9 mouse cellular contexts compared by ENCODE assay signal in genomic region chr2:25403994-25404393, GRCm38 (mm10). TPM values are rescaled to one million over a fixed set of nuclear protein-coding genes. Genes with fewer than 3 reads are reported as not detected.
DNase-seq lines count a peak whose midpoint lies in the region; ATAC-seq and TF ChIP-seq lines count a peak whose summit lies in the region.
"Had no signal": no experiment of that assay in that cellular context is flagged by ENCODE, and none has a peak within 500 bp of the region (broad histone marks: within the 10 kb centered on the region; RNA-seq: fewer than 3 reads in every experiment).

No protein-coding gene starts in this region.

- no peak for TF ChIP-seq POLR2A in kidney, adult 2 months (IDR thresholded peaks at IDR 0.05; ENCODE audit: low read depth, low read length)

- H3K9me3 ChIP-seq in kidney, postnatal 0 days (replicated peaks; ENCODE audit: low read length) = no peaks in the 10 kb centered on the region
- H3K9me3 ChIP-seq in forebrain, embryonic 11.5 days (ENCODE audit: control insufficient read depth, low read length) = no peaks in the 10 kb centered on the region
- H3K9me3 ChIP-seq in limb, embryonic 13.5 days = no peaks in the 10 kb centered on the region
- H3K9me3 ChIP-seq in stomach, embryonic 15.5 days = no peaks in the 10 kb centered on the region

- 0 out of 2 replicates have a peak, but pooled peaks cover 5% of the 10 kb centered on the region for H3K27me3 ChIP-seq in kidney, postnatal 0 days (ENCODE audit: insufficient read depth, low read length)
- no peaks in the 10 kb centered on the region for H3K27me3 ChIP-seq in kidney, adult 2 months (replicated peaks; ENCODE audit: control insufficient read depth, insufficient read depth, low read length)
- peaks cover 13% of the 10 kb centered on the region for H3K27me3 ChIP-seq in forebrain, embryonic 11.5 days (ENCODE audit: control insufficient read depth, insufficient read depth, low read length)
- H3K27me3 ChIP-seq in limb, embryonic 13.5 days = peaks cover 97% of the 10 kb centered on the region
- peaks cover 47% of the 10 kb centered on the region for H3K27me3 ChIP-seq in stomach, embryonic 15.5 days (replicated peaks)

- no peaks in the 10 kb centered on the region for H3K36me3 ChIP-seq in kidney, postnatal 0 days (ENCODE audit: insufficient read depth, low read length)
- H3K36me3 ChIP-seq in kidney, adult 2 months (ENCODE audit: control insufficient read depth, insufficient read depth, low read length) = no peaks in the 10 kb centered on the region
- peaks cover 2% of the 10 kb centered on the region for H3K36me3 ChIP-seq in forebrain, embryonic 11.5 days (ENCODE audit: control insufficient read depth, insufficient read depth, low read length)
- H3K36me3 ChIP-seq in limb, embryonic 13.5 days = no peaks in the 10 kb centered on the region
- no peaks in the 10 kb centered on the region for H3K36me3 ChIP-seq in stomach, embryonic 15.5 days

- H3K4me3 ChIP-seq in kidney, postnatal 0 days (replicated peaks; ENCODE audit: low read depth, low read length) = no peak overlapping the region
- H3K4me3 ChIP-seq in kidney, adult 2 months (ENCODE audit: insufficient read depth, low read depth, low read length) = no peak overlapping the region; the same call in 1 of the 2 replicates
- H3K4me3 ChIP-seq in forebrain, embryonic 11.5 days (ENCODE audit: low read depth, low read length) = peak overlapping the region; percentile 85
- H3K4me3 ChIP-seq in limb, embryonic 13.5 days = peak overlapping the region; percentile 58
- H3K4me3 ChIP-seq in stomach, embryonic 15.5 days (replicated peaks) = peak overlapping the region; percentile 67; the same call in 1 of the 2 replicates

- H3K27ac ChIP-seq in kidney, postnatal 0 days = no peak overlapping the region
- no peak overlapping the region for H3K27ac ChIP-seq in kidney, adult 2 months (ENCODE audit: insufficient read depth, low read depth, low read length)
- H3K27ac ChIP-seq in forebrain, embryonic 11.5 days (ENCODE audit: low read depth, low read length) = no peak overlapping the region
- H3K27ac ChIP-seq in limb, embryonic 13.5 days = no peak overlapping the region
- no peak overlapping the region for H3K27ac ChIP-seq in stomach, embryonic 15.5 days

- no peak for ATAC-seq in kidney, postnatal 0 days (replicated peaks; ENCODE audit: low FRiP score, low read depth)
- ATAC-seq in forebrain, embryonic 11.5 days (replicated peaks; ENCODE audit: low FRiP score) = no peak
- ATAC-seq in limb, embryonic 13.5 days (ENCODE audit: low FRiP score, low read depth) = no peak
- no peak for ATAC-seq in stomach, embryonic 15.5 days (ENCODE audit: insufficient read depth, low FRiP score, low read depth)
- ATAC-seq in erythroid progenitor cell, adult 5-6 weeks (replicated peaks; ENCODE audit: low FRiP score, poor library complexity, severe bottlenecking) = no peak

- no peak for TF ChIP-seq CTCF in kidney, postnatal 0 days (IDR thresholded peaks at IDR 0.05; ENCODE audit: low read depth)
- no peak for TF ChIP-seq CTCF in kidney, adult 2 months (conservative IDR thresholded peaks at IDR 0.05; ENCODE audit: insufficient read depth, insufficient read length, low read depth, low read length)

- no peak overlapping the region for H3K9ac ChIP-seq in kidney, postnatal 0 days (ENCODE audit: low read depth, low read length)
- H3K9ac ChIP-seq in forebrain, embryonic 11.5 days (ENCODE audit: low read length) = no peak overlapping the region
- no peak overlapping the region for H3K9ac ChIP-seq in limb, embryonic 13.5 days
- no peak overlapping the region for H3K9ac ChIP-seq in stomach, embryonic 15.5 days

- H3K4me2 ChIP-seq in kidney, postnatal 0 days (ENCODE audit: low read length) = 0 out of 2 replicates have a peak overlapping the region, but pooled peaks have one; percentile 91
- peak overlapping the region; percentile 80 for H3K4me2 ChIP-seq in forebrain, embryonic 11.5 days (ENCODE audit: low read depth, low read length, severe bottlenecking)
- peak overlapping the region; percentile 73 for H3K4me2 ChIP-seq in limb, embryonic 13.5 days (replicated peaks)
- peak overlapping the region; percentile 89; the same call in 1 of the 2 replicates for H3K4me2 ChIP-seq in stomach, embryonic 15.5 days

- WGBS in kidney, postnatal 0 days = 84% methylated on average over 4 of the region's 4 CpGs
- WGBS in kidney, adult 2 months = 80% methylated on average over 4 of the region's 4 CpGs
- 93% methylated on average over 4 of the region's 4 CpGs for WGBS in forebrain, embryonic 11.5 days
- WGBS in limb, embryonic 13.5 days = 76% methylated on average over 4 of the region's 4 CpGs
- 88% methylated on average over 4 of the region's 4 CpGs for WGBS in stomach, embryonic 15.5 days

- H3K4me1 ChIP-seq in kidney, postnatal 0 days (replicated peaks; ENCODE audit: insufficient read depth, low read length) = 0 out of 2 replicates have a peak, but pooled peaks cover 9% of the 10 kb centered on the region
- H3K4me1 ChIP-seq in kidney, adult 2 months (ENCODE audit: control insufficient read depth, insufficient read depth, low read length) = no peaks in the 10 kb centered on the region
- no peaks in the 10 kb centered on the region for H3K4me1 ChIP-seq in forebrain, embryonic 11.5 days (replicated peaks; ENCODE audit: control insufficient read depth, insufficient read depth, low read length)
- peaks cover 7% of the 10 kb centered on the region; the same call in 1 of the 2 replicates for H3K4me1 ChIP-seq in limb, embryonic 13.5 days
- H3K4me1 ChIP-seq in stomach, embryonic 15.5 days = peaks cover 9% of the 10 kb centered on the region

- DNase-seq in kidney, postnatal 0 days (ENCODE audit: low spot score) = no peak
- DNase-seq in kidney, adult 2 months = no peak
- DNase-seq in forebrain, embryonic 11.5 days (ENCODE audit: low spot score) = no peak
- no peak for DNase-seq in adrenal gland, adult 2 months
- DNase-seq: thymus, postnatal 25 days had no signal

RNA-seq across cellular contexts. Expression of gene Npdc1, which starts 4.8 kb away (rescaled TPM):
- 43.9 and 49.9 TPM in 2 replicates for polyA plus RNA-seq in kidney, postnatal 0 days (2015; fragmentation: Nextera tagmentation; extraction: Ambion mirVana)
- polyA plus RNA-seq in kidney, adult 2 months (2012; rRNA removed) = 73.7 and 99.5 TPM in 2 replicates
- 120 and 128 TPM in 2 replicates for polyA plus RNA-seq in forebrain, embryonic 11.5 days (2014; fragmentation: Nextera tagmentation; extraction: Ambion mirVana)
- polyA plus RNA-seq in limb, embryonic 13.5 days (2015; fragmentation: Nextera tagmentation; extraction: Ambion mirVana) = 29.1 and 32.6 TPM in 2 replicates
- 47.0 and 49.6 TPM in 2 replicates for polyA plus RNA-seq in stomach, embryonic 15.5 days (2015; fragmentation: Nextera tagmentation; extraction: Ambion mirVana)
- 100 to 1,000 TPM; 128 to 145 TPM for total RNA-seq in adrenal gland, adult 2 months (2021)
- 685 and 775 TPM in 2 replicates for polyA plus RNA-seq in adrenal gland, adult 2 months (2012; rRNA removed)
- not detected in 2 replicates for total RNA-seq in erythroid progenitor cell, adult 5-6 weeks (2015; ENCODE audit: low replicate concordance)
- not detected in 2 replicates for total RNA-seq in erythroid progenitor cell, adult 5-6 weeks (2017; ENCODE audit: low replicate concordance)

RNA-seq across cellular contexts. Expression of gene Entpd2, which starts 8.3 kb away (rescaled TPM):
- polyA plus RNA-seq in kidney, postnatal 0 days (2015; fragmentation: Nextera tagmentation; extraction: Ambion mirVana) = 6.9 and 7.8 TPM in 2 replicates
- polyA plus RNA-seq in kidney, adult 2 months (2012; rRNA removed) = 18.8 and 23.8 TPM in 2 replicates
- 0.23 TPM in 1 of 2 replicates, not detected in the other for polyA plus RNA-seq in forebrain, embryonic 11.5 days (2014; fragmentation: Nextera tagmentation; extraction: Ambion mirVana)
- 0.55 and 0.73 TPM in 2 replicates for polyA plus RNA-seq in limb, embryonic 13.5 days (2015; fragmentation: Nextera tagmentation; extraction: Ambion mirVana)
- 10.1 and 13.0 TPM in 2 replicates for polyA plus RNA-seq in stomach, embryonic 15.5 days (2015; fragmentation: Nextera tagmentation; extraction: Ambion mirVana)
- 1 to 10 TPM; 3.7 to 7.2 TPM for total RNA-seq in adrenal gland, adult 2 months (2021)
- 21.1 and 24.7 TPM in 2 replicates for polyA plus RNA-seq in adrenal gland, adult 2 months (2012; rRNA removed)
- not detected in 2 replicates for total RNA-seq in erythroid progenitor cell, adult 5-6 weeks (2015; ENCODE audit: low replicate concordance)
- not detected in 2 replicates for total RNA-seq in erythroid progenitor cell, adult 5-6 weeks (2017; ENCODE audit: low replicate concordance)
- total RNA-seq: hematopoietic stem cell, adult 5-6 weeks had no signal

RNA-seq across cellular contexts. Expression of gene Fut7, which starts 19.1 kb away (rescaled TPM):
- polyA plus RNA-seq in kidney, postnatal 0 days (2015; fragmentation: Nextera tagmentation; extraction: Ambion mirVana) = 0.06 TPM in 1 of 2 replicates, not detected in the other
- 0.19 and 0.80 TPM in 2 replicates for polyA plus RNA-seq in kidney, adult 2 months (2012; rRNA removed)
- not detected in 2 replicates for polyA plus RNA-seq in forebrain, embryonic 11.5 days (2014; fragmentation: Nextera tagmentation; extraction: Ambion mirVana)
- polyA plus RNA-seq in limb, embryonic 13.5 days (2015; fragmentation: Nextera tagmentation; extraction: Ambion mirVana) = 0.06 TPM in 1 of 2 replicates, not detected in the other
- 0.17 and 0.30 TPM in 2 replicates for polyA plus RNA-seq in stomach, embryonic 15.5 days (2015; fragmentation: Nextera tagmentation; extraction: Ambion mirVana)
- under 1 TPM in 1 of 2 experiments, not detected in 1; 0.24 TPM for total RNA-seq in adrenal gland, adult 2 months (2021)
- 0.10 and 0.40 TPM in 2 replicates for polyA plus RNA-seq in adrenal gland, adult 2 months (2012; rRNA removed)
- total RNA-seq in erythroid progenitor cell, adult 5-6 weeks (2015; ENCODE audit: low replicate concordance) = 4.3 TPM in 1 of 2 replicates, not detected in the other
- total RNA-seq in erythroid progenitor cell, adult 5-6 weeks (2017; ENCODE audit: low replicate concordance) = 0.77 TPM in 1 of 2 replicates, not detected in the other

RNA-seq across cellular contexts. Expression of gene Abca2, which starts 24.5 kb away (rescaled TPM):
- polyA plus RNA-seq in kidney, postnatal 0 days (2015; fragmentation: Nextera tagmentation; extraction: Ambion mirVana) = 9.7 and 9.8 TPM in 2 replicates
- 51.0 and 64.0 TPM in 2 replicates for polyA plus RNA-seq in kidney, adult 2 months (2012; rRNA removed)
- polyA plus RNA-seq in forebrain, embryonic 11.5 days (2014; fragmentation: Nextera tagmentation; extraction: Ambion mirVana) = 9.9 and 10.2 TPM in 2 replicates
- polyA plus RNA-seq in limb, embryonic 13.5 days (2015; fragmentation: Nextera tagmentation; extraction: Ambion mirVana) = 3.3 and 3.8 TPM in 2 replicates
- polyA plus RNA-seq in stomach, embryonic 15.5 days (2015; fragmentation: Nextera tagmentation; extraction: Ambion mirVana) = 3.9 and 4.8 TPM in 2 replicates
- 10 to 100 TPM; 32.1 to 42.7 TPM for total RNA-seq in adrenal gland, adult 2 months (2021)
- 86.8 and 118 TPM in 2 replicates for polyA plus RNA-seq in adrenal gland, adult 2 months (2012; rRNA removed)
- 5.0 and 5.8 TPM in 2 replicates for total RNA-seq in erythroid progenitor cell, adult 5-6 weeks (2015; ENCODE audit: low replicate concordance)
- 1.3 and 2.4 TPM in 2 replicates for total RNA-seq in erythroid progenitor cell, adult 5-6 weeks (2017; ENCODE audit: low replicate concordance)

RNA-seq across cellular contexts. Expression of gene Sapcd2, which starts 31.9 kb away (rescaled TPM):
- 17.9 and 19.3 TPM in 2 replicates for polyA plus RNA-seq in kidney, postnatal 0 days (2015; fragmentation: Nextera tagmentation; extraction: Ambion mirVana)
- polyA plus RNA-seq in kidney, adult 2 months (2012; rRNA removed) = 0.20 and 0.34 TPM in 2 replicates
- polyA plus RNA-seq in forebrain, embryonic 11.5 days (2014; fragmentation: Nextera tagmentation; extraction: Ambion mirVana) = 79.0 and 85.0 TPM in 2 replicates
- polyA plus RNA-seq in limb, embryonic 13.5 days (2015; fragmentation: Nextera tagmentation; extraction: Ambion mirVana) = 43.4 and 45.5 TPM in 2 replicates
- 37.6 and 41.7 TPM in 2 replicates for polyA plus RNA-seq in stomach, embryonic 15.5 days (2015; fragmentation: Nextera tagmentation; extraction: Ambion mirVana)
- total RNA-seq in adrenal gland, adult 2 months (2021) = under 1 TPM in 1 of 2 experiments, not detected in 1; 0.23 TPM
- 3.9 and 4.4 TPM in 2 replicates for polyA plus RNA-seq in adrenal gland, adult 2 months (2012; rRNA removed)
- total RNA-seq in erythroid progenitor cell, adult 5-6 weeks (2015; ENCODE audit: low replicate concordance) = 5.9 and 10.1 TPM in 2 replicates
- total RNA-seq in erythroid progenitor cell, adult 5-6 weeks (2017; ENCODE audit: low replicate concordance) = 7.8 and 9.6 TPM in 2 replicates

Comparison
In these comparisons a context has a peak if more than half of its experiments do, and no peak if none do; other contexts are left out.
1. H3K4me3 ChIP-seq: peak in forebrain, embryonic 11.5 days (single experiment), limb, embryonic 13.5 days (single experiment) and stomach, embryonic 15.5 days (single experiment); none in kidney, postnatal 0 days (single experiment) and kidney, adult 2 months (single experiment).
2. Peak in every context shown above with its lines, with median percentiles within 50 percentile points of each other: H3K4me2 ChIP-seq.